Mouse (Mus musculus): ENCODE measurements around the gene Dusp7. TPM values are rescaled to one million over a fixed set of nuclear protein-coding genes. Genes with fewer than 3 reads are reported as not detected.

Dusp7 gene
- total and polyA plus RNA-seq, 3 experiments: 6.2 to 11.4 (median 8.0) TPM

DNA sequence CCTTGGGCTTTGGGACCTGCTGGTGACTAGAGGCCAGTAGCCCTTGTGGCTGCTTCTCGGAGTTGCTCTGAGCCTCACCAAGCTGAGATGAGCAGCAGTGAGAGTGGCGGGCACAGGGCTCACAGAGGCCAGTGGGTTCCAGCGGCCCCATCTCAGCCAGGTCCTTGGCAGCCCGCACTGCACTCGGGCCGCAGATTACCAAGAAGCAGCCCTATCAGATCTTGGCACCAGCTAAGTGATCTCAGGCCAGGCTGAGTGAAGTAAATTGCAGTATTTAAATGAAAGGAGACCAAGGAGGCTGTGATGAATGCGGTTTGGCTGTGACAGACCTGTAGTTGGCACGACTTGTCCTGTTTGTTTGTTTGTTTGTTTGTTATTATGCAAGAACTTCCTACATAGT lies 25.1 kb downstream of the Dusp7 start:
- in situ Hi-C loops (cut with MboI; ENCODE audit: low pct_ligation_motif_present, low pct_unique_long_range_greater_than_20kb, low sequenced_read_pairs): no loop called here
- H3K9me3 ChIP-seq (replicated peaks; ENCODE audit: low read length): no peaks in the 10 kb centered on the region
- no peak overlapping the region for H3K4me2 ChIP-seq (ENCODE audit: insufficient read depth, low read depth, poor library complexity, severe bottlenecking)
- no peak overlapping the region for H3K4me3 ChIP-seq (replicated peaks in 1 of 3; ENCODE audit: low read depth in 2 of 3, low read length in 2 of 3, poor library complexity in 1 of 3)
- no peak overlapping the region for H3K27ac ChIP-seq (ENCODE audit: insufficient read depth, low read depth)
- peaks cover 7 to 28% of the 10 kb centered on the region in 2 experiments for H3K4me1 ChIP-seq (ENCODE audit: control insufficient read depth in 1 of 2, insufficient read depth in 2 of 2)
- no peaks in the 10 kb centered on the region for H3K36me3 ChIP-seq (replicated peaks in 1 of 2; ENCODE audit: control insufficient read depth in 1 of 2, insufficient read depth in 1 of 2, low read length in 1 of 2)
- DNase-seq (ENCODE audit: extremely low read depth): no peak
- dilution Hi-C loops (cut with MboI; ENCODE audit: extremely low pct_ligation_motif_present, extremely low pct_unique_long_range_greater_than_20kb, low sequenced_read_pairs): no loop called here
- H3K27me3 ChIP-seq (replicated peaks): peaks cover 3% of the 10 kb centered on the region
- no peak overlapping the region for H3K9ac ChIP-seq (ENCODE audit: insufficient read depth, low read depth)
- no peaks in the 10 kb centered on the region for H3K79me2 ChIP-seq (replicated peaks; ENCODE audit: control insufficient read depth, extremely low read depth, insufficient read depth, poor library complexity, severe bottlenecking)
- TF ChIP-seq EP300 (IDR thresholded peaks at IDR 0.05; ENCODE audit: low read length) (no peak), E2F4 (IDR thresholded peaks at IDR 0.05; ENCODE audit: insufficient replicate concordance, low read depth, low read length) (no peak), SMC3 (IDR thresholded peaks at IDR 0.05; ENCODE audit: low read depth, low read length) (no peak), MYC (IDR thresholded peaks at IDR 0.05; ENCODE audit: low read depth, low read length) (no peak), ZKSCAN1 (IDR thresholded peaks at IDR 0.05; ENCODE audit: borderline replicate concordance, low read depth, low read length) (no peak), MAFK (IDR thresholded peaks at IDR 0.05; ENCODE audit: insufficient replicate concordance, low read length) (no peak), UBTF (IDR thresholded peaks at IDR 0.05; ENCODE audit: low read depth, low read length) (no peak), BHLHE40 (IDR thresholded peaks at IDR 0.05; ENCODE audit: low read depth, low read length) (no peak), GABPA (IDR thresholded peaks at IDR 0.05; ENCODE audit: insufficient replicate concordance, low read depth, low read length) (no peak), MEF2A (IDR thresholded peaks at IDR 0.05; ENCODE audit: borderline replicate concordance, low read depth, low read length) (no peak), JUND (conservative IDR thresholded peaks at IDR 0.05; ENCODE audit: low read depth, low read length) (no peak), POLR2AphosphoS2 (IDR thresholded peaks at IDR 0.05; ENCODE audit: low read depth, low read length) (no peak), TBP (conservative IDR thresholded peaks at IDR 0.05; ENCODE audit: low read depth, low read length) (no peak), IRF4 (IDR thresholded peaks at IDR 0.05; ENCODE audit: low read depth, low read length) (no peak), ZMIZ1 (IDR thresholded peaks at IDR 0.05; ENCODE audit: low read depth, low read length) (no peak), USF2 (conservative IDR thresholded peaks at IDR 0.05; ENCODE audit: low read depth, low read length) (no peak), NELFE (IDR thresholded peaks at IDR 0.05; ENCODE audit: low read depth, low read length) (no peak), ETS1 (conservative IDR thresholded peaks at IDR 0.05; ENCODE audit: low read depth, low read length) (no peak)

DNA sequence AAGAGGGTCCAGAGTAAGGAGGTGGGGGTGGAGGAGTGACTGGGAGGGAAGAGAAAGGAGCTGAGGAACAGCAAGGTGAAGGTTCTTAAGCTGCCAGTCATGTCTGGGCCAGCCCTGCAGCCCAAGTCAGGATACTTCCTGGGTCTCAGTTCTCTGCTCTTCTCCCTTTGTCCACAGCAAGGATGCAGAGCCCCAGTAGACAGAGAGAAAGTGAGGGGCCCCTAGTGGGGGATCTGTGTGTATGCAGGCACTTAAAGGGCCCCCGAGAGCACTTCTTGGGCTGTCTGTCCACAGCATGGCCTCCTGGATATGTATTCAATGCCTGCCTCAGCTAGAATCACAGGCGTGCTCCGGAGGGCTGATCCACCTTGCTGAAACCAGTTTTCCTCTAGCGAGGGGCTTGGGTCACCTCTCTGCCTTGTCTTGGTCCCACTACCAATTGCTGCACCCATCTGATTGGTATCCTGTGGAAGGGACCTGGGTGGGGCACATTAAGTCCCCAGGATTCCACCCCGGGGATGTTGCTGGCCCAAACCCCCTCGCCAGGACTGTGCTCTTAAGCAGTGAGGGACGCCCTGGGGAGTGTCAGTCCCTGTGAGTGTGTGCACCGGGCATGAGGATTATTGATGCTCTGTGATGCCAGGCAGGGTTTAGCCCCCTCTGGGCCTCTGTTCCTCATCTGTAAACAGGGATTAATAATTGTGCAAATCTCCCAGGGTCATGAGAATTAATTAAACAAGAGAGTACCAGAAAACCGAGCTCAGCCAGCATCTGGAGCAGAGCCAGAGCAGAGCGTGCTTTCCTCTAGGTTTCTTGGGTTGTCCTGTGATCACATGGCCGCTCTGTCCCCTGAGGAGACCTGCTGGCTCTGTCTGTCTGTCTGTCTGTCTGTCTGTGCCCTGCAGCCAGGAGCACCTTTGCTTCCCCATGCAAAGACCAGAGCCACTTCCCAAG lies 26.5 kb downstream of the Dusp7 start:
- dilution Hi-C loops (cut with MboI; ENCODE audit: extremely low pct_ligation_motif_present, extremely low pct_unique_long_range_greater_than_20kb, low sequenced_read_pairs) (no loop called here), in situ Hi-C loops (cut with MboI; ENCODE audit: low pct_ligation_motif_present, low pct_unique_long_range_greater_than_20kb, low sequenced_read_pairs) (no loop called here)
- peaks cover 3% of the 10 kb centered on the region for H3K27me3 ChIP-seq (replicated peaks)

More for the DNA sequence above, 26.5 kb downstream of the Dusp7 start:
- Histone ChIP-seq H3K9ac (ENCODE audit: insufficient read depth, low read depth) (no peak overlapping the region), H3K27ac (ENCODE audit: insufficient read depth, low read depth) (peak overlapping the region; percentile 25; the same call in 1 of the 2 replicates), H3K4me1 (ENCODE audit: control insufficient read depth in 1 of 2, insufficient read depth in 2 of 2) (peaks cover 7 to 28% of the 10 kb centered on the region in 2 experiments), H3K4me3 (replicated peaks in 1 of 3; ENCODE audit: low read depth in 2 of 3, low read length in 2 of 3, poor library complexity in 1 of 3) (no peak overlapping the region), H3K4me2 (ENCODE audit: insufficient read depth, low read depth, poor library complexity, severe bottlenecking) (peak overlapping the region; percentile 45; the same call in 1 of the 2 replicates), H3K79me2 (replicated peaks; ENCODE audit: control insufficient read depth, extremely low read depth, insufficient read depth, poor library complexity, severe bottlenecking) (no peaks in the 10 kb centered on the region), H3K9me3 (replicated peaks; ENCODE audit: low read length) (no peaks in the 10 kb centered on the region), H3K36me3 (replicated peaks in 1 of 2; ENCODE audit: control insufficient read depth in 1 of 2, insufficient read depth in 1 of 2, low read length in 1 of 2) (no peaks in the 10 kb centered on the region)
- peak; percentile 75 for DNase-seq (ENCODE audit: extremely low read depth)
- TF ChIP-seq IRF4 (IDR thresholded peaks at IDR 0.05; ENCODE audit: low read depth, low read length) (no peak), CTCF (conservative IDR thresholded peaks at IDR 0.05 in 1 of 2, IDR thresholded peaks at IDR 0.05 in 1 of 2; ENCODE audit: low read depth in 2 of 2, low read length in 2 of 2) (peak; percentile 33 to 77), RAD21 (IDR thresholded peaks at IDR 0.05; ENCODE audit: low read depth, low read length) (peak; percentile 65), POLR2A (IDR thresholded peaks at IDR 0.05; ENCODE audit: low read depth, low read length) (0 out of 2 replicates have a peak, but pooled peaks have one; percentile 24), SMC3 (IDR thresholded peaks at IDR 0.05; ENCODE audit: low read depth, low read length) (peak; percentile 63), ELF1 (IDR thresholded peaks at IDR 0.05; ENCODE audit: low read depth, low read length) (peak; percentile 65; the same call in 1 of the 2 replicates)

Measured in CH12.LX (cell line).